Mouse (Mus musculus): ENCODE data around the gene Otulin.

- TF ChIP-seq CTCF (conservative IDR thresholded peaks at IDR 0.05 in 1 of 2, IDR thresholded peaks at IDR 0.05 in 1 of 2; ENCODE audit: low read depth in 2 of 2, low read length in 2 of 2) (no peak), HCFC1 (IDR thresholded peaks at IDR 0.05; ENCODE audit: low read depth, low read length) (no peak), TBP (conservative IDR thresholded peaks at IDR 0.05; ENCODE audit: low read depth, low read length) (no peak), GABPA (IDR thresholded peaks at IDR 0.05; ENCODE audit: insufficient replicate concordance, low read depth, low read length) (no peak), POLR2A (IDR thresholded peaks at IDR 0.05; ENCODE audit: low read depth, low read length) (no peak), SMC3 (IDR thresholded peaks at IDR 0.05; ENCODE audit: low read depth, low read length) (no peak), MEF2A (IDR thresholded peaks at IDR 0.05; ENCODE audit: borderline replicate concordance, low read depth, low read length) (no peak)
These were observed 32.2 kb upstream of the Otulin start for GRCm38 (mm10) chr15:27662699-27663098.
